Mouse (Mus musculus): ENCODE data around the gene Fcer1g. TPM values are rescaled to one million over a fixed set of nuclear protein-coding genes. Genes with fewer than 3 reads are reported as not detected.

Fcer1g gene
- polyA plus RNA-seq, 1 experiment, result 0.91 TPM

DNA sequence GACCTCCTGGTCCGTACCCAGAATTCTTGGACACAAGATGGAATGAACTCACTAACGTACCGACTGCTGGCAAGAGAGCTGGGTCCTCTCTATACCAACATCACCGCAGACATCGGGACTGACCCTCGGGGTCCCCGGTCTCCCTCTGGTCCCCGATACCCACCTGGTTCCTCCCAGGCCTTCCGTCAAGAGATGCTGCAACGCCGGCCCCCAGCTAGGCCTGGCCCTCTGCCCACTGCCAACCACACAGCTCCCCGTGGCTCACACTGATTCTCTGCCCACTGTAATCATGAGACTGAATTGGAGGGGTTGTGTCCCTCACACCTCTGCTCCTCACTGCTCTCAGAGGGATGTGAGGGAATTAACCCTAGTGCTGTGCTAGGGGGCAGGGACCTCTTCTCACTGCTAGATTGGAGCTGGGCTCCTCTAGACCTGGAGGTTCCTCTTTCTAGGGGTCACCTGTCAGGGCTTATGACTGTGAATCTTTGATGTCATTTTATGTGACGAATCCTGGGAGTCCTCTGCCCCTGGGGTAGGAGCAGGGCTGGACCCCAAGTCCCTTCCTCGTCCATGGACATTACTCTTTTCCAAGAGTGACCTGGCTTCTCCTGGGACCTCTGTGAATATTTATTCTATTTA is 42.1 kb upstream of the Fcer1g start:
- H3K27me3 ChIP-seq (ENCODE audit: control insufficient read depth, insufficient read depth, low read length, poor library complexity, severe bottlenecking), result no peaks in the 10 kb centered on the region
- H3K27ac ChIP-seq (ENCODE audit: insufficient read depth, low read length), result no peak overlapping the region
- no peaks in the 10 kb centered on the region for H3K4me1 ChIP-seq (ENCODE audit: control insufficient read depth, insufficient read depth, low read length)
- TF ChIP-seq EP300 (IDR thresholded peaks at IDR 0.05; ENCODE audit: insufficient read depth, low read depth, low read length), result no peak
- TF ChIP-seq POLR2A (IDR thresholded peaks at IDR 0.05; ENCODE audit: insufficient read depth, low read length), result no peak
- TF ChIP-seq CTCF (IDR thresholded peaks at IDR 0.05; ENCODE audit: low read depth, low read length), result no peak
- H3K9me3 ChIP-seq (replicated peaks; ENCODE audit: control insufficient read depth, insufficient read depth, low read length, poor library complexity, severe bottlenecking), result no peaks in the 10 kb centered on the region
- no peak overlapping the region for H3K9ac ChIP-seq (ENCODE audit: low read depth, poor library complexity, severe bottlenecking)
- no peak overlapping the region for H3K4me3 ChIP-seq (ENCODE audit: low read depth, low read length)
- H3K36me3 ChIP-seq (ENCODE audit: control insufficient read depth, insufficient read depth, low read length, poor library complexity, severe bottlenecking), result peaks cover 34% of the 10 kb centered on the region

DNA sequence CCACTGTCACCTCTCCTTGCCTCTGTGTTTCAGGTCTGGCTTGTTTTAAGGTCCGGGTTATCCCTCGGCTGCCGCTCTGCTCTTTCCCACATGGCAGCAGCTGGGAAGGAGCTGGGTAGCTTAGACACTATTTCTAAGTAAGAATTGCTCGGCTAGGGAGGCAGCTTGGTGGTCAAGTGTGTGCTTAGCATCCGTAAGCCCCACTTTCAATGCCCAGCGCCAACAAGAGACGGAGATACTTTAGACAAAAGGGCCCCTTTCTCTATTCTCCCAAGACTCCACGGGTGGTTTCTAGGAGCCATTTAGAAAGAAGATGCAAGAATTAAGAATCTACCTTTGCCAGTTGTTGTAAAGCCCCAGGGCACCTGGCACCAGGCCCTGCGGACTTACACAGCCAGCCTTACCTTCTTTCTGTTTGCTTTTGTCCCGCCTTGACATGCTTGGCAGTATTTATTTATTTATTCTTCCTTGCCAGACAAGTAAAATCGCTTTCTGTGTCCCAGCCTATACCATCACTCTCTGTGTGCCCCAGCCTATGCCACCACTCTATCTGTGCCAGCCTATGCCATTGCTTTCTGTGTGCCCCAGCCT is 41.1 kb upstream of the Fcer1g start:
- Histone ChIP-seq H3K36me3 (ENCODE audit: control insufficient read depth, insufficient read depth, low read length, poor library complexity, severe bottlenecking) (peaks cover 34% of the 10 kb centered on the region), H3K27me3 (ENCODE audit: control insufficient read depth, insufficient read depth, low read length, poor library complexity, severe bottlenecking) (no peaks in the 10 kb centered on the region), H3K27ac (ENCODE audit: insufficient read depth, low read length) (no peak overlapping the region), H3K4me1 (ENCODE audit: control insufficient read depth, insufficient read depth, low read length) (peaks cover 1% of the 10 kb centered on the region), H3K9me3 (replicated peaks; ENCODE audit: control insufficient read depth, insufficient read depth, low read length, poor library complexity, severe bottlenecking) (no peaks in the 10 kb centered on the region), H3K4me3 (ENCODE audit: low read depth, low read length) (no peak overlapping the region), H3K9ac (ENCODE audit: low read depth, poor library complexity, severe bottlenecking) (no peak overlapping the region)
- TF ChIP-seq CTCF (IDR thresholded peaks at IDR 0.05; ENCODE audit: low read depth, low read length) (no peak), EP300 (IDR thresholded peaks at IDR 0.05; ENCODE audit: insufficient read depth, low read depth, low read length) (no peak), POLR2A (IDR thresholded peaks at IDR 0.05; ENCODE audit: insufficient read depth, low read length) (no peak)

DNA sequence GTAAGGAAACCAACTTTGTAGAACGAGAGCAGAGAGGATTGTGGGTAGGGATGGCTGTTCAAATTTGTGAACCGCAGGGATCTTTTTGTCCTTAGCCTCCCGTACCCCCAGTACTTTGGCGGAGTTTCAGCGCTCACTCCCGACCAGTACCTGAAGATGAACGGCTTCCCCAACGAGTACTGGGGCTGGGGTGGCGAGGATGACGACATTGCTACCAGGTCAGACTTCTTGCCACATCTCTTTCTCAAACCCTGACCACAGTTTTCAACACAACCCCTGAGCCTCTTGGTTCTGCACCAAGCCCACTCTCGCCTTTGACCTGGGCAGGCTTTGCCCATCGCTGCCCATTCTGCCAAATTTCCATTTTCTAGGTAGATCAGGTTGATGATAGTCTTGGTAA is 40.0 kb upstream of the Fcer1g start:
- Histone ChIP-seq H3K4me3 (ENCODE audit: low read depth, low read length) (no peak overlapping the region), H3K9ac (ENCODE audit: low read depth, poor library complexity, severe bottlenecking) (no peak overlapping the region), H3K27ac (ENCODE audit: insufficient read depth, low read length) (no peak overlapping the region), H3K27me3 (ENCODE audit: control insufficient read depth, insufficient read depth, low read length, poor library complexity, severe bottlenecking) (no peaks in the 10 kb centered on the region), H3K4me1 (ENCODE audit: control insufficient read depth, insufficient read depth, low read length) (peaks cover 1% of the 10 kb centered on the region), H3K36me3 (ENCODE audit: control insufficient read depth, insufficient read depth, low read length, poor library complexity, severe bottlenecking) (peaks cover 34% of the 10 kb centered on the region), H3K9me3 (replicated peaks; ENCODE audit: control insufficient read depth, insufficient read depth, low read length, poor library complexity, severe bottlenecking) (no peaks in the 10 kb centered on the region)
- TF ChIP-seq CTCF (IDR thresholded peaks at IDR 0.05; ENCODE audit: low read depth, low read length), result no peak
- no peak for TF ChIP-seq POLR2A (IDR thresholded peaks at IDR 0.05; ENCODE audit: insufficient read depth, low read length)
- no peak for TF ChIP-seq EP300 (IDR thresholded peaks at IDR 0.05; ENCODE audit: insufficient read depth, low read depth, low read length)

DNA sequence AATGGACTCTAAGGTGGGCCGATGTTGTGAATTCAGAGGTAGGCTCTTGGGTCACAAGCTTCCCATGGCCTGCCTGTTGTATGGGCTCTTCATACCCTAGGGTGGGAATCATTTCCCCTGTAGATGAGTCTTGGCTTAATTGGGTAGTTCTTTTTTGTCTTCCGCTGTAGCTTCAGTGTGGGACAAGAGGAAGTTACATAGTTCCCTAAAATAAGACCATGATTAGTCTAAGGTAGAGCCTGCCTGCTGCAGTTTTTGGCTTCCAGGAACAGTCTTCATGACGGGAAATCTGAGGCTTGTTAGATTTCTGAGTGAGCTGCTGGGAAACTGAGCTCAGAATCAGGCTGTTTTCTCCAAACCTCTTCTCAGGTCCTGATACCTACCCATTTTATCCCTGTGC is 37.9 kb upstream of the Fcer1g start:
- Histone ChIP-seq H3K36me3 (ENCODE audit: control insufficient read depth, insufficient read depth, low read length, poor library complexity, severe bottlenecking) (peaks cover 34% of the 10 kb centered on the region), H3K27ac (ENCODE audit: insufficient read depth, low read length) (no peak overlapping the region), H3K4me3 (ENCODE audit: low read depth, low read length) (no peak overlapping the region), H3K4me1 (ENCODE audit: control insufficient read depth, insufficient read depth, low read length) (peaks cover 1% of the 10 kb centered on the region), H3K9ac (ENCODE audit: low read depth, poor library complexity, severe bottlenecking) (no peak overlapping the region), H3K27me3 (ENCODE audit: control insufficient read depth, insufficient read depth, low read length, poor library complexity, severe bottlenecking) (no peaks in the 10 kb centered on the region), H3K9me3 (replicated peaks; ENCODE audit: control insufficient read depth, insufficient read depth, low read length, poor library complexity, severe bottlenecking) (no peaks in the 10 kb centered on the region)
- TF ChIP-seq POLR2A (IDR thresholded peaks at IDR 0.05; ENCODE audit: insufficient read depth, low read length), result no peak
- TF ChIP-seq EP300 (IDR thresholded peaks at IDR 0.05; ENCODE audit: insufficient read depth, low read depth, low read length), result no peak
- TF ChIP-seq CTCF (IDR thresholded peaks at IDR 0.05; ENCODE audit: low read depth, low read length), result no peak

DNA sequence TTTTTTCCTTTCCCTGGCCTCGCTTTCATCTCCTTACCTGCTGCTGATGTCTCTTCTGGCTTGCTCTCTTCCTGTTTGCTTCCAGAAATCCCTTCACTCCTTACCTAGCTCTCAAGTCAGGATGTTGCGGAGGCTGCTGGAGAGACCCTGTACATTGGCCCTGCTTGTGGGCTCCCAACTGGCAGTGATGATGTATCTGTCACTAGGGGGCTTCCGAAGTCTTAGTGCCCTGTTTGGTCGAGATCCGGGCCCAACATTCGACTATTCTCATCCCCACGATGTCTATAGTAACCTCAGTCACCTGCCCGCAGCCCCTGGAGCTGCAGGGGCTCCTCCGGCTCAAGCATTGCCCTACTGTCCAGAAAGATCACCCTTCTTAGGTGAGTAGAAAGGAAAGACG is 37.5 kb upstream of the Fcer1g start:
- TF ChIP-seq CTCF (IDR thresholded peaks at IDR 0.05; ENCODE audit: low read depth, low read length) (no peak), EP300 (IDR thresholded peaks at IDR 0.05; ENCODE audit: insufficient read depth, low read depth, low read length) (no peak), POLR2A (IDR thresholded peaks at IDR 0.05; ENCODE audit: insufficient read depth, low read length) (no peak)
- H3K4me1 ChIP-seq (ENCODE audit: control insufficient read depth, insufficient read depth, low read length), result peaks cover 1% of the 10 kb centered on the region
- H3K9ac ChIP-seq (ENCODE audit: low read depth, poor library complexity, severe bottlenecking), result no peak overlapping the region
- H3K4me3 ChIP-seq (ENCODE audit: low read depth, low read length), result no peak overlapping the region
- peaks cover 29% of the 10 kb centered on the region for H3K36me3 ChIP-seq (ENCODE audit: control insufficient read depth, insufficient read depth, low read length, poor library complexity, severe bottlenecking)
- no peak overlapping the region for H3K27ac ChIP-seq (ENCODE audit: insufficient read depth, low read length)
- no peaks in the 10 kb centered on the region for H3K27me3 ChIP-seq (ENCODE audit: control insufficient read depth, insufficient read depth, low read length, poor library complexity, severe bottlenecking)
- no peaks in the 10 kb centered on the region for H3K9me3 ChIP-seq (replicated peaks; ENCODE audit: control insufficient read depth, insufficient read depth, low read length, poor library complexity, severe bottlenecking)

DNA sequence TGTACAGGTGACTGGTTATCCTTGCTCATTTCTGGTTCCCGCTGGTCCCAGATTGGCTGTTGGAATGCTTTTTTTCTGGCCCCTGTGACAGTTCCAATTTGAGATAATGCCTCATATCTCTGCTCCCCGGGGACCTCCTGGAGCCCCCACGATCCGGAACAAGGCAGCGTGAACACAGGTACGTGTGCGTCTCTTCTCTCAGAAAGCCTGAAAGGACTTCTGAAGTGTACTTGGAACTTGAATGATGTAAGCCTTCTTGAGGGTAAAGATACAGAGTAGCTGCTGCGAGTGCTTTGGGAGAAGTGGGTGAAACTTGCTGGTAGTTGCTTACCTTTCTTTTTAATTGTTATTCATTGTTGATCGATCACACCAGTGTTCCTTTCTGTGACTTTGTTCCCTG is 37.0 kb upstream of the Fcer1g start:
- no peaks in the 10 kb centered on the region for H3K27me3 ChIP-seq (ENCODE audit: control insufficient read depth, insufficient read depth, low read length, poor library complexity, severe bottlenecking)
- TF ChIP-seq EP300 (IDR thresholded peaks at IDR 0.05; ENCODE audit: insufficient read depth, low read depth, low read length), result no peak
- no peak for TF ChIP-seq POLR2A (IDR thresholded peaks at IDR 0.05; ENCODE audit: insufficient read depth, low read length)
- no peak for TF ChIP-seq CTCF (IDR thresholded peaks at IDR 0.05; ENCODE audit: low read depth, low read length)
- H3K27ac ChIP-seq (ENCODE audit: insufficient read depth, low read length), result no peak overlapping the region
- H3K4me1 ChIP-seq (ENCODE audit: control insufficient read depth, insufficient read depth, low read length), result peaks cover 1% of the 10 kb centered on the region
- peak overlapping the region; percentile 85 for H3K4me3 ChIP-seq (ENCODE audit: low read depth, low read length)
- H3K36me3 ChIP-seq (ENCODE audit: control insufficient read depth, insufficient read depth, low read length, poor library complexity, severe bottlenecking), result peaks cover 26% of the 10 kb centered on the region
- peak overlapping the region; percentile 54 for H3K9ac ChIP-seq (ENCODE audit: low read depth, poor library complexity, severe bottlenecking)
- no peaks in the 10 kb centered on the region for H3K9me3 ChIP-seq (replicated peaks; ENCODE audit: control insufficient read depth, insufficient read depth, low read length, poor library complexity, severe bottlenecking)
